Mouse (Mus musculus): Measurements from ENCODE around the gene Adgb. TPM values are rescaled to one million over a fixed set of nuclear protein-coding genes. Genes with fewer than 3 reads are reported as not detected.

Gene Adgb
- polyA plus RNA-seq (2014; fragmentation: Illumina TruSeq; extraction: RNeasy Lipid Tissue Mini Kit (QIAGEN cat#74804); ENCODE audit: low read depth, low replicate concordance), result 1.5 TPM

GRCm38 (mm10) chr10:10471961-10472610, at the start of gene Adgb:
Gene Adgb (minus strand): TSS chr10:10472326.

Other genes starting within 250 kb of the Adgb start
- 15.4 TPM for gene Rab32, start 85.9 kb upstream of the Adgb start, polyA plus RNA-seq (2014; fragmentation: Illumina TruSeq; extraction: RNeasy Lipid Tissue Mini Kit (QIAGEN cat#74804); ENCODE audit: low read depth, low replicate concordance)
- gene Gm10944, start 209.0 kb upstream of the Adgb start, polyA plus RNA-seq (2014; fragmentation: Illumina TruSeq; extraction: RNeasy Lipid Tissue Mini Kit (QIAGEN cat#74804); ENCODE audit: low read depth, low replicate concordance), result not detected